Mouse (Mus musculus) heart, embryonic 13.5 days (tissue): Measurements from ENCODE around the gene Ybx2. TPM values are rescaled to one million over a fixed set of nuclear protein-coding genes. Genes with fewer than 3 reads are reported as not detected.
A peak's percentile ranks its signal among the peaks of the same experiment; 100 is the strongest.

Experiments used
- ATAC-seq: fragments of 200-750 bp; cut with Nextera tagmentation; 2 replicates; pipeline ENCODE4 v1.8.0; 2017; ENCODE audit warnings: moderate TSS enrichment; ENCODE audit not compliant: insufficient number of reproducible peaks, low FRiP score, low TSS enrichment; ENCODE audit errors: extremely low read depth
- H3K27ac ChIP-seq: fragments of 300-500 bp; sonication (generic); replicated peaks from 2 replicates; pipeline ENCODE4 v1.5.1; 2015; ENCODE audit warnings: moderate library complexity, mild to moderate bottlenecking, inconsistent platforms
- H3K27me3 ChIP-seq: fragments of 300-500 bp; sonication (generic); replicated peaks from 2 replicates; pipeline ENCODE4 v1.6.1; 2015; ENCODE audit warnings: mild to moderate bottlenecking, inconsistent platforms
- H3K36me3 ChIP-seq: fragments of 300-500 bp; sonication (generic); 2 replicates; pipeline ENCODE4 v1.6.1; 2015; ENCODE audit warnings: mild to moderate bottlenecking, inconsistent platforms
- H3K4me1 ChIP-seq: fragments of 300-500 bp; sonication (generic); 2 replicates; pipeline ENCODE4 v1.6.1; 2015; ENCODE audit warnings: inconsistent platforms
- H3K4me2 ChIP-seq: fragments of 300-500 bp; sonication (generic); 2 replicates; pipeline ENCODE4 v1.6.1; 2015; ENCODE audit warnings: inconsistent platforms, mild to moderate bottlenecking, moderate library complexity
- H3K4me3 ChIP-seq: fragments of 300-500 bp; sonication (generic); 2 replicates; pipeline ENCODE4 v1.5.1; 2015; ENCODE audit warnings: moderate library complexity, mild to moderate bottlenecking, inconsistent platforms
- H3K9ac ChIP-seq: fragments of 300-500 bp; sonication (generic); 2 replicates; pipeline ENCODE4 v1.6.1; 2015; ENCODE audit warnings: inconsistent platforms, mild to moderate bottlenecking, moderate library complexity
- H3K9me3 ChIP-seq: fragments of 300-500 bp; sonication (generic); 2 replicates; pipeline ENCODE4 v1.6.1; 2016; ENCODE audit warnings: inconsistent platforms
- WGBS: fragments of 180-500 bp; shearing (Covaris S2); methylation state at CpG from one replicate; pipeline ENCODE4 v1.1.7; 2015; ENCODE audit warnings: mixed read lengths; 5-methylcytosine and 5-hydroxymethylcytosine counted together
- polyA plus RNA-seq: library from polyadenylated mRNA; unstranded; fragments of >200 nt; fragmentation: Nextera tagmentation; extraction: Ambion mirVana; gene quantifications from 2 replicates; pipeline ENCODE4 v1.2.1, GENCODE M21; 2015

The Ybx2 gene
- 3.1 TPM in 2 replicates for polyA plus RNA-seq

GRCm38 (mm10) chr11:69935137-69935879, at the start of gene Ybx2:
Gene Ybx2, plus strand, starts transcription at chr11:69935796.
- Histone ChIP-seq H3K27ac (peak within 1 kb of the TSS; percentile 53), H3K9ac (peak within 1 kb of the TSS; percentile 83), H3K9me3 (no peaks in the 10 kb centered on the region), H3K4me2 (peak within 1 kb of the TSS; percentile 93), H3K36me3 (no peaks in the 10 kb centered on the region), H3K4me1 (peaks cover 37% of the 10 kb centered on the region), H3K27me3 (peaks cover 53% of the 10 kb centered on the region), H3K4me3 (peak within 1 kb of the TSS; percentile 64)
- peak; percentile 91 for ATAC-seq
- 2% methylated on average over 61 of the region's 62 CpGs for WGBS

GRCm38 (mm10) chr11:69886907-69887635, 48.5 kb upstream of the Ybx2 start:
- peaks cover 6% of the 10 kb centered on the region; the same call in 1 of the 2 replicates for H3K27me3 ChIP-seq
- no peak overlapping the region for H3K4me3 ChIP-seq
- peak overlapping the region; percentile 4; the same call in 1 of the 2 replicates for H3K4me2 ChIP-seq
- H3K9ac ChIP-seq = no peak overlapping the region
- WGBS = 41% methylated on average over 8 of the region's 8 CpGs
- no peak for ATAC-seq
- no peak overlapping the region for H3K27ac ChIP-seq
- H3K9me3 ChIP-seq = no peaks in the 10 kb centered on the region
- H3K36me3 ChIP-seq = no peaks in the 10 kb centered on the region
- H3K4me1 ChIP-seq = peaks cover 60% of the 10 kb centered on the region

GRCm38 (mm10) chr11:69891482-69891881, 44.1 kb upstream of the Ybx2 start:
- H3K4me1 ChIP-seq = peaks cover 36% of the 10 kb centered on the region

GRCm38 (mm10) chr11:69894671-69895070, 40.9 kb upstream of the Ybx2 start:
- Histone ChIP-seq H3K27ac (no peak overlapping the region), H3K4me2 (no peak overlapping the region), H3K4me1 (peaks cover 41% of the 10 kb centered on the region), H3K36me3 (no peaks in the 10 kb centered on the region), H3K9ac (no peak overlapping the region), H3K4me3 (no peak overlapping the region), H3K9me3 (no peaks in the 10 kb centered on the region), H3K27me3 (no peaks in the 10 kb centered on the region; the same call in 1 of the 2 replicates)
- 75% methylated on average over 5 of the region's 5 CpGs for WGBS
- ATAC-seq = no peak

More at GRCm38 (mm10) chr11:69891482-69891881, 44.1 kb upstream of the Ybx2 start:
- no peak overlapping the region for H3K9ac ChIP-seq
- no peaks in the 10 kb centered on the region for H3K9me3 ChIP-seq
- no peaks in the 10 kb centered on the region for H3K36me3 ChIP-seq
- no peak for ATAC-seq
- H3K27ac ChIP-seq = 0 out of 2 replicates have a peak overlapping the region, but pooled peaks have one; percentile 32
- peaks cover 6% of the 10 kb centered on the region; the same call in 1 of the 2 replicates for H3K27me3 ChIP-seq
- WGBS = 14% methylated on average over 4 of the region's 4 CpGs
- no peak overlapping the region for H3K4me3 ChIP-seq
- H3K4me2 ChIP-seq = no peak overlapping the region

- ATAC-seq = no peak
- Histone ChIP-seq H3K27me3 (no peaks in the 10 kb centered on the region), H3K4me1 (peaks cover 41% of the 10 kb centered on the region), H3K9ac (no peak within 1 kb of the TSS), H3K36me3 (no peaks in the 10 kb centered on the region), H3K4me2 (no peak within 1 kb of the TSS), H3K4me3 (no peak within 1 kb of the TSS), H3K27ac (no peak within 1 kb of the TSS), H3K9me3 (no peaks in the 10 kb centered on the region)
- 61% methylated on average over 4 of the region's 4 CpGs for WGBS
Measured at GRCm38 (mm10) chr11:69895291-69895690, 40.3 kb upstream of the Ybx2 start, which contains the start of gene Acap1. Gene Acap1, minus strand, starts transcription at chr11:69895539.

- no peak overlapping the region; the same call in 1 of the 2 replicates for H3K27ac ChIP-seq
- peaks cover 41% of the 10 kb centered on the region for H3K4me1 ChIP-seq
- H3K4me3 ChIP-seq = peak overlapping the region; percentile 92
- peak overlapping the region; percentile 96 for H3K9ac ChIP-seq
- 31% methylated on average over 4 of the region's 4 CpGs for WGBS
- H3K27me3 ChIP-seq = no peaks in the 10 kb centered on the region
- no peak for ATAC-seq
- peaks cover 19% of the 10 kb centered on the region for H3K36me3 ChIP-seq
- H3K9me3 ChIP-seq = no peaks in the 10 kb centered on the region
- peak overlapping the region; percentile 88 for H3K4me2 ChIP-seq
Measured at GRCm38 (mm10) chr11:69899870-69900269, 35.7 kb upstream of the Ybx2 start.

GRCm38 (mm10) chr11:69900471-69901405, 34.9 kb upstream of the Ybx2 start, which contains the start of the genes 2810408A11Rik and Neurl4:
Gene 2810408A11Rik, minus strand, starts transcription at chr11:69900987.
Gene Neurl4, plus strand, starts transcription at chr11:69901072.
- under 1% methylated on average over 38 of the region's 38 CpGs for WGBS

GRCm38 (mm10) chr11:69901406-69901846, 34.2 kb upstream of the Ybx2 start:
- H3K9me3 ChIP-seq = no peaks in the 10 kb centered on the region
- ATAC-seq = peak; percentile 73
- under 1% methylated on average over 42 of the region's 42 CpGs for WGBS
- peaks cover 35% of the 10 kb centered on the region for H3K36me3 ChIP-seq
- no peaks in the 10 kb centered on the region for H3K27me3 ChIP-seq
- H3K4me3 ChIP-seq = peak overlapping the region; percentile 92
- H3K4me2 ChIP-seq = peak overlapping the region; percentile 88
- peak overlapping the region; percentile 99 for H3K27ac ChIP-seq
- peak overlapping the region; percentile 96 for H3K9ac ChIP-seq
- H3K4me1 ChIP-seq = peaks cover 41% of the 10 kb centered on the region

More at GRCm38 (mm10) chr11:69900471-69901405, 34.9 kb upstream of the Ybx2 start, which contains the start of the genes 2810408A11Rik and Neurl4:
- ATAC-seq = peak; percentile 80
- Histone ChIP-seq H3K27me3 (no peaks in the 10 kb centered on the region), H3K9me3 (no peaks in the 10 kb centered on the region), H3K4me1 (peaks cover 41% of the 10 kb centered on the region), H3K4me2 (peak within 1 kb of the TSS; percentile 88), H3K27ac (peak within 1 kb of the TSS; percentile 99), H3K9ac (peak within 1 kb of the TSS; percentile 96), H3K36me3 (peaks cover 28% of the 10 kb centered on the region), H3K4me3 (peak within 1 kb of the TSS; percentile 92)

- ATAC-seq = no peak
- Histone ChIP-seq H3K4me1 (peaks cover 41% of the 10 kb centered on the region), H3K36me3 (peaks cover 41% of the 10 kb centered on the region), H3K4me2 (peak overlapping the region; percentile 88), H3K27ac (peak overlapping the region; percentile 99), H3K27me3 (no peaks in the 10 kb centered on the region), H3K9ac (peak overlapping the region; percentile 96), H3K4me3 (peak overlapping the region; percentile 92), H3K9me3 (no peaks in the 10 kb centered on the region)
- WGBS = under 1% methylated on average over 39 of the region's 39 CpGs
Measured at GRCm38 (mm10) chr11:69901993-69902392, 33.6 kb upstream of the Ybx2 start.

GRCm38 (mm10) chr11:69902972-69903371, 32.6 kb upstream of the Ybx2 start:
- WGBS = 77% methylated on average over 13 of the region's 13 CpGs
- H3K27ac ChIP-seq = no peak overlapping the region
- no peaks in the 10 kb centered on the region for H3K27me3 ChIP-seq
- H3K4me1 ChIP-seq = peaks cover 40% of the 10 kb centered on the region
- peaks cover 50% of the 10 kb centered on the region for H3K36me3 ChIP-seq
- H3K9ac ChIP-seq = peak overlapping the region; percentile 96
- peak overlapping the region; percentile 88 for H3K4me2 ChIP-seq
- H3K9me3 ChIP-seq = no peaks in the 10 kb centered on the region
- H3K4me3 ChIP-seq = peak overlapping the region; percentile 92
- ATAC-seq = no peak
